ENCODE assay signal across 20 mouse cellular contexts in genomic region chr2:169311356-169311755, GRCm38 (mm10).
DNase-seq lines count a peak whose midpoint lies in the region; ATAC-seq and TF ChIP-seq lines count a peak whose summit lies in the region.
"Had no signal": no experiment of that assay in that cellular context is flagged by ENCODE, and none has a peak within 500 bp of the region (broad histone marks: within the 10 kb centered on the region; RNA-seq: fewer than 3 reads in every experiment).

No protein-coding gene starts in this region.

- H3K27me3 ChIP-seq in neural tube, embryonic 13.5 days, result no peaks in the 10 kb centered on the region
- H3K27me3 ChIP-seq in heart, postnatal 0 days (ENCODE audit: control insufficient read depth, insufficient read depth, low read length), result no peaks in the 10 kb centered on the region
- H3K27me3 ChIP-seq in kidney, embryonic 14.5 days (ENCODE audit: control insufficient read depth, insufficient read depth, low read length), result no peaks in the 10 kb centered on the region
- H3K27me3 ChIP-seq: liver, embryonic 13.5 days; midbrain, embryonic 12.5 days had no signal

- no peaks in the 10 kb centered on the region for H3K36me3 ChIP-seq in neural tube, embryonic 13.5 days
- no peaks in the 10 kb centered on the region for H3K36me3 ChIP-seq in heart, postnatal 0 days (replicated peaks; ENCODE audit: control insufficient read depth, insufficient read depth, low read length)
- no peaks in the 10 kb centered on the region for H3K36me3 ChIP-seq in kidney, embryonic 14.5 days (ENCODE audit: control insufficient read depth, insufficient read depth, low read length)
- H3K36me3 ChIP-seq: G1E; limb, embryonic 10.5 days; liver, embryonic 13.5 days; midbrain, embryonic 12.5 days had no signal

- peak; percentile 90 for DNase-seq in heart, adult 11 months
- DNase-seq in heart, postnatal 25 days (ENCODE audit: low spot score), result no peak
- DNase-seq in neural tube, embryonic 10.5 days (ENCODE audit: extremely low spot score, low spot score), result no peak
- no peak for DNase-seq in heart, postnatal 0 days (ENCODE audit: low spot score)
- no peak for DNase-seq in c-Kit-positive CD71-positive TER-119-positive erythroid progenitor cells, embryonic 14.5 days (ENCODE audit: low spot score)
- no peak for DNase-seq in gastrocnemius, adult 18-20 months (ENCODE audit: low spot score)
- DNase-seq: B cell, adult 2 months; cerebellum, adult 18-20 months; kidney, postnatal 14 days; liver, embryonic 13.5 days; lung, postnatal 14 days; right cerebral cortex, adult 18-20 months; spleen, adult 18-20 months; thymus, postnatal 36 days had no signal

- H3K4me1 ChIP-seq in neural tube, embryonic 13.5 days (replicated peaks), result peaks cover 18% of the 10 kb centered on the region; the same call in 1 of the 2 replicates
- 0 out of 2 replicates have a peak, but pooled peaks cover 4% of the 10 kb centered on the region for H3K4me1 ChIP-seq in heart, postnatal 0 days (ENCODE audit: control insufficient read depth, insufficient read depth)
- H3K4me1 ChIP-seq in kidney, embryonic 14.5 days (ENCODE audit: control insufficient read depth, insufficient read depth, low read length), result no peaks in the 10 kb centered on the region
- H3K4me1 ChIP-seq: limb, embryonic 10.5 days; liver, embryonic 13.5 days had no signal

- no peak overlapping the region for H3K4me2 ChIP-seq in neural tube, embryonic 13.5 days
- peak overlapping the region; percentile 36 for H3K4me2 ChIP-seq in heart, postnatal 0 days (ENCODE audit: low read depth, low read length)
- no peak overlapping the region for H3K4me2 ChIP-seq in kidney, embryonic 14.5 days (replicated peaks; ENCODE audit: low read depth, low read length)
- H3K4me2 ChIP-seq: liver, embryonic 13.5 days; midbrain, embryonic 12.5 days had no signal

- no peak overlapping the region for H3K4me3 ChIP-seq in neural tube, embryonic 13.5 days
- peak overlapping the region; percentile 18; the same call in 1 of the 2 replicates for H3K4me3 ChIP-seq in heart, postnatal 0 days (ENCODE audit: low read depth, low read length)
- no peak overlapping the region for H3K4me3 ChIP-seq in kidney, embryonic 14.5 days (ENCODE audit: low read length)
- H3K4me3 ChIP-seq: limb, embryonic 10.5 days; liver, embryonic 13.5 days; midbrain, embryonic 12.5 days had no signal

- 81% methylated on average over 4 of the region's 4 CpGs for WGBS in neural tube, embryonic 13.5 days
- WGBS in heart, postnatal 0 days, result 15% methylated on average over 4 of the region's 4 CpGs
- 88% methylated on average over 4 of the region's 4 CpGs for WGBS in kidney, embryonic 14.5 days

- TF ChIP-seq EP300 in heart, postnatal 0 days (IDR thresholded peaks at IDR 0.05; ENCODE audit: low read depth), result no peak

- 0 out of 2 replicates have a peak overlapping the region, but pooled peaks have one; percentile 28 for H3K27ac ChIP-seq in neural tube, embryonic 13.5 days (replicated peaks)
- H3K27ac ChIP-seq in heart, postnatal 0 days (ENCODE audit: low read depth), result peak overlapping the region; percentile 53; the same call in 1 of the 2 replicates
- H3K27ac ChIP-seq in kidney, embryonic 14.5 days (ENCODE audit: low read depth, low read length), result no peak overlapping the region
- H3K27ac ChIP-seq: limb, embryonic 10.5 days; liver, embryonic 13.5 days; midbrain, embryonic 12.5 days had no signal

- no peaks in the 10 kb centered on the region for H3K9me3 ChIP-seq in neural tube, embryonic 13.5 days
- H3K9me3 ChIP-seq in heart, postnatal 0 days (replicated peaks; ENCODE audit: control insufficient read depth, low read length), result no peaks in the 10 kb centered on the region
- H3K9me3 ChIP-seq in kidney, embryonic 14.5 days (ENCODE audit: control insufficient read depth, low read length), result no peaks in the 10 kb centered on the region
- H3K9me3 ChIP-seq: limb, embryonic 10.5 days; liver, embryonic 13.5 days had no signal

- TF ChIP-seq CTCF in heart, postnatal 0 days (IDR thresholded peaks at IDR 0.05; ENCODE audit: low read depth), result no peak

- intact Hi-C loops in heart, postnatal 25 days (cut with DNase I), result no loop called here

- no peak overlapping the region for H3K9ac ChIP-seq in neural tube, embryonic 13.5 days
- H3K9ac ChIP-seq in heart, postnatal 0 days (replicated peaks; ENCODE audit: low read depth, low read length), result no peak overlapping the region
- no peak overlapping the region for H3K9ac ChIP-seq in kidney, embryonic 14.5 days (ENCODE audit: low read depth, low read length)
- H3K9ac ChIP-seq: liver, embryonic 13.5 days; midbrain, embryonic 12.5 days had no signal

- no peak for ATAC-seq in neural tube, embryonic 13.5 days (ENCODE audit: low read depth)
- ATAC-seq in heart, postnatal 0 days (ENCODE audit: insufficient read depth, low read depth), result no peak
- ATAC-seq in kidney, embryonic 14.5 days (ENCODE audit: low FRiP score, low TSS enrichment), result no peak
- ATAC-seq: intestine, postnatal 0 days had no signal
